Mouse (Mus musculus) cerebral cortex, adult 2 months (tissue): ENCODE data around the gene Bbs9.

Experiments
- WGBS: fragments of 180-500 bp; shearing (Covaris S2); methylation state at CpG from one replicate; pipeline ENCODE4 v1.1.7; 2018; 5-methylcytosine and 5-hydroxymethylcytosine counted together

Bbs9 gene

GRCm38 (mm10) chr9:22848800-22849199 is 373.3 kb downstream of the Bbs9 start:
- 88% methylated on average over 3 of the region's 3 CpGs for WGBS

- WGBS, result 73% methylated on average over 4 of the region's 4 CpGs
Measured at GRCm38 (mm10) chr9:22849212-22849611, 373.7 kb downstream of the Bbs9 start.

DNA sequence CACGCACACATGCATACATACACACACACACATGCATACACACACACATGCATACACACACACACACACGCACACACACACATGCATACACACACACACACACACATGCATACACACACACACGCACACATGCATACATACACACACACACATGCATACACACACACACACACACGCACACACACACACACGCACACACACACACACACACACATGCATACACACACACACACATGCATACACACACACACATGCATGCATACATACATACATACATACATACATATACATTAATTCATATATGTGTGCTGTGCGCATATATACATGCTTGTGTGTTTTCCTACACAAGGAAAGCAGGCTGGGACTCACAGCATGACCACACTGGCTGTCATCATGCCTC is 393.6 kb downstream of the Bbs9 start:
- 89% methylated on average over 6 of the region's 6 CpGs for WGBS

DNA sequence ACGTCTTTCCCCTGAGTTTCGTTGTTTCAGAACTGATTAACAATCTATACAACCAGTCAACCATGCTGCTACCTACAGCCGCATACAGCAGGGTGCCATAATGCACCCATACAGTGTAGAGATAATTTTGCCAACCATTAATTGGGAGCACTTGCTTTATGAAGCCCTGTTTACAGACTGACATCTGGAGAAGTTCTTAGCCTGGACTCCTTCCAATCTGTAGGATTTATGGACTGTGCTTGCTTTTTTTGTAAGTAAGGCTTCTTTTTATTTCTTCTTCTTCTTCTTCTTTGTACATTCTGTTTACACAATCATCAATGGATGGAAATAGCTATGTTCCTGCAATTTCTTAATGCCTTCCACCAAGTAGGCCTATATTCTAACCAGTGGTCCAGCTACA is 395.1 kb downstream of the Bbs9 start:
- 80% methylated on average over 3 of the region's 3 CpGs for WGBS

DNA sequence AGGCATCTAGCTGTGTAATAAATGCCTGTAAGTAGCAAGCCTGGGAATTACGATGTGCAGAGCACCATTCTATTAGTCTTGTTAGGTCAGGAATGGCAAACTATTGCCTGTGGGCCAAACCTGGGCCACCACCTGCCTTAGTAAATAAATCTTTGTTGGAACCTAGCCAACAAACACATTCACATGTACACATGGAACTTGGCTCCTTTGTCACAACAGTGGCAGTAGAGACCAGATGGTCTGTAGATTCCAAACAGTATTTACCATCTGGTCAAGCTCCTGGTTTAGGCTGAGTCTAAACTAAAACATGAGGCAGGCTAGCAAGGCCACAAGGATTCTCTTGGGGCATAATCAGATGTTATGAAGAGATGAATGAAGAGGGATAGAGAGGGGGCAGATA is 399.7 kb downstream of the Bbs9 start:
- WGBS, result 84% methylated on average over 1 of the region's 1 CpGs

- WGBS, result 88% methylated on average over 3 of the region's 3 CpGs
Measured at GRCm38 (mm10) chr9:22879266-22879665, 403.8 kb downstream of the Bbs9 start.

GRCm38 (mm10) chr9:22886351-22886750 is 410.8 kb downstream of the Bbs9 start:
- WGBS, result 83% methylated on average over 4 of the region's 4 CpGs

- 90% methylated on average over 3 of the region's 3 CpGs for whole genome bisulfite sequencing
Measured at GRCm38 (mm10) chr9:22905434-22905833, 429.9 kb downstream of the Bbs9 start.
